Mouse (Mus musculus) mouse embryonic stem cell (cell line): ENCODE data around the gene U2af1.

Source experiments
- in situ Hi-C, 2 experiments: fragments of 300-500 bp; cut with MboI; formaldehyde crosslinking; loops; 1 replicate in 1 of 2; 3 replicates in 1 of 2; pipeline ENCODE4 v1.14.3; 2019 to 2020; ENCODE audit warnings: low sequenced_read_pairs in 2 of 2, low pct_unique_long_range_greater_than_20kb in 1 of 2, mixed read lengths in 1 of 2; ENCODE audit not compliant: unreplicated experiment in 1 of 2

U2af1 gene

GRCm38 (mm10) chr17:31658468-31659185 is at the start of gene U2af1:
Gene U2af1, minus strand, starts transcription at chr17:31658892.
- in situ Hi-C loops: loop anchor here in 1 of 2 experiments (25.0 kb wide), 1 partner anchor 321 kb away; no protein-coding TSS in a partner anchor

- in situ Hi-C loops: no loop called here
These were observed 46.8 kb upstream of the U2af1 start for GRCm38 (mm10) chr17:31705271-31706020.

GRCm38 (mm10) chr17:31703276-31703980 is 44.7 kb upstream of the U2af1 start:
- in situ Hi-C loops: no loop called here

- in situ Hi-C loops: loop anchor here (10.0 kb wide), 2 partner anchors 156 to 176 kb away; partner anchors contain the start of gene Sik1 (in 1 of the 2)
These were observed 39.7 kb upstream of the U2af1 start for GRCm38 (mm10) chr17:31698347-31698746.

- in situ Hi-C loops: loop anchor here (10.0 kb wide), 2 partner anchors 159 to 179 kb away; partner anchors contain the start of gene Sik1 (in 1 of the 2)
These were observed 36.7 kb upstream of the U2af1 start for GRCm38 (mm10) chr17:31695356-31695755.

GRCm38 (mm10) chr17:31694949-31695348 is 36.3 kb upstream of the U2af1 start:
- in situ Hi-C loops: loop anchor here (10.0 kb wide), 2 partner anchors 160 to 180 kb away; partner anchors contain the start of gene Sik1 (in 1 of the 2)

GRCm38 (mm10) chr17:31694023-31694376 is 35.3 kb upstream of the U2af1 start:
- in situ Hi-C loops: loop anchor here (10.0 kb wide), 2 partner anchors 161 to 181 kb away; partner anchors contain the start of gene Sik1 (in 1 of the 2)

- in situ Hi-C loops: loop anchor here (10.0 kb wide), 2 partner anchors 161 to 181 kb away; partner anchors contain the start of gene Sik1 (in 1 of the 2)
These were observed 34.8 kb upstream of the U2af1 start for GRCm38 (mm10) chr17:31693330-31694022.

GRCm38 (mm10) chr17:31692918-31693317 is 34.2 kb upstream of the U2af1 start:
- in situ Hi-C loops: loop anchor here (10.0 kb wide), 2 partner anchors 162 to 182 kb away; partner anchors contain the start of gene Sik1 (in 1 of the 2)

- in situ Hi-C loops: loop anchor here (10.0 kb wide), 2 partner anchors 165 to 185 kb away; partner anchors contain the start of gene Sik1 (in 1 of the 2)
These were observed 30.9 kb upstream of the U2af1 start for GRCm38 (mm10) chr17:31689606-31690005.

- in situ Hi-C loops: no loop called here
These were observed 29.4 kb upstream of the U2af1 start for GRCm38 (mm10) chr17:31688112-31688511.

GRCm38 (mm10) chr17:31686225-31686564 is 27.5 kb upstream of the U2af1 start:
- in situ Hi-C loops: no loop called here

- in situ Hi-C loops: no loop called here
These were observed 27.0 kb upstream of the U2af1 start for GRCm38 (mm10) chr17:31685514-31686224.

- in situ Hi-C loops: no loop called here
These were observed 21.8 kb upstream of the U2af1 start for GRCm38 (mm10) chr17:31680450-31680849.

GRCm38 (mm10) chr17:31677507-31677906 is 18.8 kb upstream of the U2af1 start, which contains the start of gene Cryaa:
Gene Cryaa, plus strand, starts transcription at chr17:31677807.
- in situ Hi-C loops: loop anchor here (5.0 kb wide), 2 partner anchors 345 to 350 kb away; no protein-coding TSS in a partner anchor

- in situ Hi-C loops: loop anchor here in 1 of 2 experiments (25.0 kb wide), 1 partner anchor 337 kb away; no protein-coding TSS in a partner anchor
These were observed 15.7 kb upstream of the U2af1 start for GRCm38 (mm10) chr17:31674426-31674825.

- in situ Hi-C loops: loop anchor here in 1 of 2 experiments (25.0 kb wide), 1 partner anchor 335 kb away; no protein-coding TSS in a partner anchor
These were observed 13.6 kb upstream of the U2af1 start for GRCm38 (mm10) chr17:31672279-31672678.
